Mouse (Mus musculus): ENCODE data around the gene Tmem60. TPM values are rescaled to one million over a fixed set of nuclear protein-coding genes. Genes with fewer than 3 reads are reported as not detected.

The Tmem60 gene
- polyA plus RNA-seq (2014; fragmentation: Illumina TruSeq; extraction: RNeasy Lipid Tissue Mini Kit (QIAGEN cat#74804); ENCODE audit: low read depth, low replicate concordance), result 159 TPM

DNA sequence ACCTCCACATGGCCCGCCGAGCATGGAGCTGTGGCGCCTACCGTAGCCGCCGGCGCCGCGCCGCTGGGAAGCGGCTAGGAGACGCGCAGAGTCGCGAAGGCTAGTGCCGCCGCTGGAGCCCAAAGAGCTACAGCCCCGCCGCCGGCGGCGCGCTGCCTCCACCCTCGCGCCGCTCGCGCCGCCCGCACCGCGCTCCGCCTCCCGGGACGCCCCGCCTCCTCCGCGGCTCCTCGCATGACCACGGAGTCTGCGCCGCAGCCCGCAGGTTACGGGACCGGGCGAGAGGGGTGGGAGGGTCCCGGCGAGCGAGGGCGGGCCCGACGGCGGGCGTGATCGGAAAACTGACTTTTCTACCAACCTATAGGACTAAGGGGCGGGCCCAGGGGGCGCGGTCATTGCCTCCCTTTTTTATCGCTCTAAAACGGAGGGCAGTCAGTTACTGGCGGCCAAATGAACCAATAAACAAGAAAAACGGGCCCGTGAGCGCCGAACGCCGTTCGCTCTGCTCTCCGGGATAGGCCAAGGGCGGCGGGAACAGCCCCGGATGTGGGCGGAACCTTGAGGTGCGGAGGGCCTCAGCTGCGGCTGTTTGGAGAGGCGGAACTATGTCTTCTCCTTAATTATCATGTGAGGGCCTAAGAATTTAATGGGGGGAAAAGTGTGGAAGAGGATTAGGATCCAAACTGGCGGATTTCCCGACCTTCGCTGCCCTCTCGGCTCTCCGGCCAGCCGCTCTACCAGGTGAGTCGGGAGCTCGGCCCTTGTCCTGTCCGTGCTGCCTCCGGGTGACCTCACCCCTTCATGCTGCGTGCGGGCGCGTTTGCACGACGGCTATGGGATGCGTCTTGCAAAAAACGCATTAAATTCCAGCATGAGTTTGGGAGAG is at the start of gene Tmem60, which contains the start of gene Phtf2:
TSS of gene Tmem60 (plus strand) at position 277 of the 886 bp plus-strand sequence.
TSS of gene Phtf2 (minus strand) at position 210 of the 886 bp plus-strand sequence.

Other genes starting within 250 kb of the Tmem60 start
- gene Phtf2, start 67 bp upstream of the Tmem60 start, polyA plus RNA-seq (2014; fragmentation: Illumina TruSeq; extraction: RNeasy Lipid Tissue Mini Kit (QIAGEN cat#74804); ENCODE audit: low read depth, low replicate concordance), result 16.4 TPM
- 16.2 TPM for gene Rsbn1l, start 74.2 kb downstream of the Tmem60 start, polyA plus RNA-seq (2014; fragmentation: Illumina TruSeq; extraction: RNeasy Lipid Tissue Mini Kit (QIAGEN cat#74804); ENCODE audit: low read depth, low replicate concordance)
- gene Ptpn12, start 173.7 kb downstream of the Tmem60 start, polyA plus RNA-seq (2014; fragmentation: Illumina TruSeq; extraction: RNeasy Lipid Tissue Mini Kit (QIAGEN cat#74804); ENCODE audit: low read depth, low replicate concordance), result 27.5 TPM

All from testis, adult 10 weeks (tissue).